Mouse (Mus musculus) bone marrow, adult 2 months (tissue): Measurements from ENCODE around the gene Nfia.

Experiments
- CTCF ChIP-seq: fragments of 200-500 bp; IDR thresholded peaks from 2 replicates; pipeline ENCODE4 v1.5.1; 2011; ENCODE audit warnings: low read length, control low read depth; ENCODE audit not compliant: control insufficient read depth, insufficient read depth
- POLR2A ChIP-seq: fragments of 200-500 bp; IDR thresholded peaks from 2 replicates; pipeline ENCODE4 v1.6.1; 2011; ENCODE audit warnings: low read depth, mild to moderate bottlenecking, control low read depth, low read length, borderline replicate concordance; ENCODE audit not compliant: control insufficient read depth

DNA sequence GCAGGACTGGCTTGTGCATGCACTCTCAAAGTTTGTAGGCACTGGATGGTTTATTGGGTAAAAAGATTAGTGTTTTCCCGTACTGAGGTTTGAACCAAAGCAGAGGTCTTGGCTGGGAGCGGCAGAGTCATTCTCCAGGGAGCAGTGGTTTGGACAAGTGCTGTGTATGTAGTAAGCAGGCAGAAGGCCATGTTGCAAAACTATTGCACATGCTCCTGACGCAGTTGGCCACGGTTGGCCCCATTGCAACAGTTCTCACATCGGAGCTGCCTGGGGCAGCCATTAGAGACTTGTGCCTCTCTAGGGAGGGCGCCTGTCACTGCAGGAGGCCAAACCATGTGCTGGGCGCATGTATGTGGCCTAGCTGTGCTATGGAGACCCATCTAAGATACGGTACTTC is 331.6 kb downstream of the Nfia start:
- TF ChIP-seq CTCF, result no peak
- TF ChIP-seq POLR2A, result no peak
